Mouse (Mus musculus) mature B cell (primary cell): ENCODE measurements around the gene Tha1.

Experiments used
- in situ Hi-C: fragments of 300-500 bp; cut with MboI; formaldehyde crosslinking; loops from 2 replicates; pipeline ENCODE4 v1.14.3; 2019

Gene Tha1

DNA sequence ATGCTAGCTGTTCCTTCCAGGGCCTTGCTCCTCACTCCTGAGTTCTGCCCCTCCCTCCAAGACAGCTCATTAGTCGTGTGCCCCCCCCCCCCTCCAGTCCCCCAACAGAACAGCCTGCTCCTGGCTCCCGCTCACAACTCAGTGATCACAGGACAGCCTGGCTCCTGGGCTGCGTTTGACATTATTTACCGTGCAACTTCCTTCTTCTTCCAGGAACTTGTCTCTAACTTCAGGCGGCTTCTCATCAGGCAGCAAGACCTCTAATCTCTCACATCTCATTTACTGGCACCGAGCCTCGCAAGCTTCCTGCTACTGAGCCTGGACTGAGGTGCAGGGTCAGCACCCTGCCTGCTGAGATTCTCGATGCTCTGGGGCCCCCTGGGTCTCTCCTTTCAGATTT lies 8.5 kb upstream of the Tha1 start:
- in situ Hi-C loops = no loop called here

DNA sequence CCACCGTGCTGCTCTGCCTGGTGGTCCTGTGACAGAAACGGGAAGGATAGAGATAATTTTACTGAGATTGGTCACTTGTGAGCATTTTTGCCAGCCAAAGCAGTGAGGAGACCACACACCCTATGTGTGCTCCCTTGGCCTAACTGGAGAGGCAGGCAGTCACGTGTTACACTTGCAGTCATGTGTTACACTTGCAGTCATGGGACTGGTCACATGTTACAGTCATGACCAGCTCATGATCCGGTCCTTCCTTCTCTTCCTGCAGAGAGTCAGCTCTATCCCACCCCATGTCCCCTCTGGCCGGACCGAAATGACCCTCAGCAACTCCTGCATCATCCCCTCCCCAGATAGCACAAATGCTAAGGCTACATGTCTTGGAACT lies 7.7 kb upstream of the Tha1 start:
- in situ Hi-C loops = no loop called here

DNA sequence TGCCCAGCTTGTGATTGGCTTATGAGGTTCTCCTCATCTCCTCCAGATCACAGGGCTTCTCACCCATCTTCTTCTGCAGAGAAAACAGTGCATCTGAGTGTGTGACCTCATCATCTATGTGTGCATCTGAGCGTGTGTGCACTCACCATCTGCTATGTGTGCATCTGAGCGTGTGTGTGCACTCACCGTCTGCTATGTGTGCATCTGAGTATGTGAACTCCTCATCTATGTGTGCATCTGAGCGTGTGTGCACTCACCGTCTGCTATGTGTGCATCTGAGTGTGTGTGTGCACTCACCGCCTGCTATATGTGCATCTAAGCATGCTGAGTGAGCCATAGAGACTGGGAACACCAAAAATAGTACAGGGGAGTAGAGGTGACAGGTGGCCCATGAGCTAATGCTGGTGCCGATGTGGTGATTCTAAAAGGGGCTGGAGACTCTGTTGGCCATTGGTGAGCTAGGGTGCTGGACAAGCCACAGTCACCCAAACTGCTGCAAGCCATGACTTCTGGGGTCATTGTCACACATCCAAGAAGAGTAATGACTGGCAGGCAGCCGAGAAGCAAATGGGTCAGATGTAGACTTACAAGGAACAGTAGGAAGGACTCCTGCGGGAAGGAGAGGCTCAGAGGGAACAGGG lies 7.2 kb upstream of the Tha1 start:
- in situ Hi-C loops = no loop called here

DNA sequence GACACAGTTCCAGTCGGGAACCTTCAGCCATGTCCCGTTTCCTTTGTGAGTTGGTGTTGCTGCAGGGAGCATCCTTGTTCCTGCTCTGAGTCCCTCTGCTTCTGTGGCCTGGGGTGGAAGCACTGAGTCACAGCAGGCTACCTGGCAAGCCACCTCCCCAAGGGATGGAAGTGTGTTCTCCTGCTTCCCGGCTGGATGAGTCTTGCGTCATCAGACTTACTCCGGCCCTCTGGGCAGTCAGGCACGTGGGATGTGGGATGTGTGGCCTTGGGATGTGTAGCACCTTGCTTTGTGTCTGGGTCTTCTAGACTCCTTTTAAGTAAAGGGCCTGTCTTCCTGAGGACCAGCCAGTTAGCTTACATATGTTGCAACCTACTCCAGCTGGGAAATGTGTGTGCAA lies 6.4 kb upstream of the Tha1 start:
- in situ Hi-C loops = no loop called here

DNA sequence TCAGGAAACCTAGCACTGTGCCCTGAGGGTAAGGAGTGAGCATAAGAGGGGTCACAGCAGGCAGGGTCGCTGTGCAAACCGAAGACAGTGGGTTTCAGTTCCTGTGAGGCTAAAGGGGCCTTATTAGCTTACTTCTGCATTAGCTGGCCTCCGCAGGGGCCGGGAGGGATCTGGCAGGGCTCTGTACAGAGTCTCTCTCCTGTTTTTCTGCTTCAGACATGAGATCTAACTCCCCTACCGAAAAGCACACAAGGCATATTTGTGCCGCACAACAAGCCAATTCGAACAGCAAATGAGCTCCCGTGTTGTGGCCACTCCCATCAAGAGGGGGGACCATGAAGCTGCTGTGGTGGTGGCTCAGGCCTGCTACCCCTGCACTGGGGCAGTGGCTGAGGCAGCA lies 5.6 kb upstream of the Tha1 start:
- in situ Hi-C loops = no loop called here

DNA sequence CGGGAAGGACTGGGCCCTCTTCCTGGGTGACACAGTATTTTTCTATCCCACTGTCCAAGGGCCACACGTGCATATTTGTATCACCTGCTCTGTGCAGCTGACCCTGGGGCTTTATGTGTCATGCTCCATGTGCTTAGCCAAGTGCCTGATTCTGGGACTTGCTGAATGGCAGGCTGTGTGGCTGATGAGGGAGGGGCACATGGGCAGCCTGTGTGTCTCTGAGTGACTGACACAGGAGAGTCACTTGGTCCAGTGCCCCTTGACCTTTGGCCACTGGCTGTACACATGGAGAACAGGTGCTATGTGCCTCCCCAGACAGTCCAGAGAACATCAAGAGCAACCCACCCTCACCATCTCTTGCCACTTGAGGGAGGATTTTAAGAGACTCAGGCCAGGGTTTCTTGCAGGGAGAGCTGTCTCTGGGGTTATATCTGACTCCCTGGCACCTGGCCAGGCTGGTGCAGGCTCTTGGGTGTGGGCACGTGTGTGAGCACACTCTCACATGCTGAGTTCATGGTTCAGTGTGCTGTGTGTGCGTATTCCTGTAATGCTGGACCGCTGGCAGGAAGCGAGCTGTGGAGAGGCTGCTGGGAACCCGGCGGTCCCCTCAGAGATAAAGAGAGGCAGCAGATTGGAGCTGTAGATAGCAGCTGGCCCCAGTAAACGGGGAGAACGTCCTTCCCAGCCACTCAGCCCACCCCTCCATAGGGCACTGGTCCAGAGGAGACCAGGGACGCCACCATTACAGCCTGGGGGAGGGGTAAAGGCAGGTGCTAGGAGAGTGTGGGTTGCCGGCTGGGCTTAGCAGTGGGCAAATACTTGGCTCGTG lies 4.8 kb upstream of the Tha1 start:
- in situ Hi-C loops = no loop called here

DNA sequence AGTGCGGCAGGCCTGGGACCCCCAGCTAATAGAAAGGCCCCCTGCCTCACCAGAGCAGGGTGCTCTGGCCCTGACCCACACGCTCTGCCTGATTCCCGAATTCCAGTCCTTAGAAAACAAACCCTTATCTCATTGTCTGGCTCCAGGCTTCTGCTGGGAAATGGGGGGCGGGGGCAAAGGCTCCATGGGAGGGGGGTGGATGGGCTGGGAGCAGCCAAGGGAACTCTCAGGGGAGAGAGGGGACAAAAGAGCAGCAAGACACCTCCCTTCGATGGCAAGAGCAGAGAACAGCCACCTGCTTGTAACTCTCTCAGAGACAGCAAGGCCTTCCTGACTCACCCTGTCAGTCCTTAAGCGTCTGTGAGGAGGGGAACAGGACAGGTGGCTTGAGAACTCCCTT lies 2.4 kb upstream of the Tha1 start:
- in situ Hi-C loops = no loop called here

DNA sequence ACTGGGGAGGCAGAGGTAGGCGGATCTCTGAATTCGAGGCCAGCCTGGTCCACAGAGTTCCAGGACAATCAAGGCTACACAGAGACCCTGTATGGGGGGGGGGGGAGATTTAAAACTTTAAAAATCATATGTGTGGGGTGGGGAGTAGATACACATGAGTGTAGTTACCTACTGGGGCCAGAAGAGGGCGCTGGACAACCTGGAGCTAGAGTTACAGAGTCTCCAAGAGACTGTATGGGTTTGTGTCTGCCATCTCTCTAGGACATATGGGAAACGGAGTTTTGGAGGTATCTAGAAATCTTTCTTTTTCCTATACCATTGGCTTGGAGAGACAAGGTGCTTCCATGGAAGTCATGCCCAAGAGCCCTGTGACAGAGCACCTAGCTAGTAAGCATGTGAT lies 1.1 kb upstream of the Tha1 start:
- in situ Hi-C loops = no loop called here

DNA sequence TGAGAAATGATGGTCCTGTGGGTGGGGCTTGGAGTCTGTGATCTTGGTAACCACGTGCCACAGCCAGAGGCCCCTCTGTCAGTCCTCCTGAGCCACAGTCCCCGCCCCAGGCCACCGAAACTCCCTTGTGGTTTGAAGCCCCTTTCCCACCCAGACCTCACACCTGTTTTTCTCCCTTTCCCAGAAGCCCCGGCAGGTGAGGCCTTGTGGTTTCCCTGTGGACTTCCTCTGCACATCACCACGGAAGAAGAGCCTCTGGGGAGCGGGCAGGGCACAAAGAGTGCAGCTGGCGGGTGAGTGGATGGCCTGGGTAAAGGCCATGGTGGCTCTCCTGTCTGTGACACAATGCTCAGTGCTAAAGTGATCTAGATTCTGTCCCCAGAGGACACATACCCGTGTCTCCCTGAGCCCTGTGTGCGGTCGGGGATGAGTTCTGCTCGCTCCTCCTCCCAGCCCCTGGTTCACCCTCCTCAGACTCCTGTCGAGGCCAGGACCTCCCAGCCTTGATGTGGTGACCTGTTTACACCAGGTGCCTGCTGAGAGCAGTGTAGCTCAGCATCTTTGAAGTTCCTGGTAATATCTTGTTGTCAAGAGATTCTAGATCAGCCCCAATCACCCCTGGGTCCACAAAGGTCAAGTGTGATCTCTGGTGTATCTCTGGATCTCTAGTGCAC lies 1.2 kb downstream of the Tha1 start:
- in situ Hi-C loops = no loop called here

DNA sequence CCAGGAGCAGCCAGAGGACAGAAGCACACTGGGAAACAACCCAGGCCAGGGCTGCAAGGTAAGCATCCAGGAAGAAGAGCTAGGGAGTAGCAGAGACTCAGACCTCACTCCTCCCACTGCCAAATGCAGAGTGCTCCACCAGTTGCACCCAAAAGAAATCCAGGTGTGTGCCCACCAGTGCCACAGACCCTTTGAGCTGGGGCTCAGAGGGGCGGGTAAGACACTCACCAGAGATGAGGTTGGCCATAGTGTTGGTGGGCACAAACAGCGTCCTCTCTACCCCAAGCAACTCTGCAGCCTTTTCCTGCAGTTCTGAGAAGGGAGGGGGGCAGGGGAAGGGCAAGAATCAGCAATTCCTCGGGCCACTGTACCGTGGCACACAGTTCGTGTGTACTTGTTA lies 1.9 kb downstream of the Tha1 start:
- in situ Hi-C loops = no loop called here

DNA sequence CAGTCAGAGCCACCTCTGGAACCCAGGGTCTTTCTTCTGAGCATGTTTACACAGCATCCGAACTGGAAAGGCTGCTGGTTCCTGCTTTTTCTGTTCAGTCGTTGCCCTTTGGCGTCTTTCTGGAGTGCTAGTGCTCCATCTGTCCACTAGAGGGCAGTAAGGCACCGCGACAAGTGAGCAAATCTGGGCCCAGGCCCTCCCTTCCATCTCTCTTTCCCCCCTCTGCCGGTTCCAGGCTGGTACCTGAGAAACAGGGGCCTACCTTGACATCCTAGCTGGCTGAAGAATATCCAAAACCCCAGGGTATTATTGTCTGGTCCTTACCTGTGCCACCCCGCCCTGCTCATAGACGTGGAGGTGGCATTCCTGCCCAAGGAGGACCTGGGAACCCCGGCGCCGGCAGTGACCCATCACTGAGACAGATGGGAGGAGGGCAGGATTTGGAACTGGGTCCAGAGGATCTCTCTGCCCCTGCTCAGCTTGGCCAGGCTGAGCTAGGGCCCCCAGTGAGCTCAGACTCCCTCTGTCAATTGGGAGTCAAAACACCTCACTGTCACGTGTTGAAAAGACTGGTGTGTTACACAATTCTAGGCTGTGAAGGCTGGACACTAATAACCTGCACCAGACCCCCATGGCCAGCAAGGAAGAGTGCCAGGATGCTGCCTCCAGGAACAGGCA lies 2.5 kb downstream of the Tha1 start:
- in situ Hi-C loops = no loop called here

DNA sequence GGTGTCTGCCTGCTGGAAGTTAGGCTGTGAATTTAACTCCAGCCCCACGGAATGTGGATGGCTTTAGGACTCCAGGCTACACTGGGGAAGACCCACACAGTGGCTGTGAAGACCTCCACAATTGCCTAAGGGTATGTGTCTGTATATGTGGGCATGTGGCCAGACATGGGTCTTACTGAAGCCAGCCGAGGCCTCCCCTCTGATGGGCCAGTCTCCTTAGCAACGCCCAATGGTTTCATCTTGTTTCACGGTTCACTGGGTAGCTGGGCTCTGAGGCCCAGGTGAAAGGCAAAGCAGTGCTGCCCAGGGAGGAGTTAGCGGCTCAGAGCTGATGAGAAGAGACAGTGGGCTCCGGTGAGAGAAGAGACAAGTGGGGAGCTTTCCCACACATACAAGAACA lies 7.3 kb downstream of the Tha1 start:
- in situ Hi-C loops = no loop called here

DNA sequence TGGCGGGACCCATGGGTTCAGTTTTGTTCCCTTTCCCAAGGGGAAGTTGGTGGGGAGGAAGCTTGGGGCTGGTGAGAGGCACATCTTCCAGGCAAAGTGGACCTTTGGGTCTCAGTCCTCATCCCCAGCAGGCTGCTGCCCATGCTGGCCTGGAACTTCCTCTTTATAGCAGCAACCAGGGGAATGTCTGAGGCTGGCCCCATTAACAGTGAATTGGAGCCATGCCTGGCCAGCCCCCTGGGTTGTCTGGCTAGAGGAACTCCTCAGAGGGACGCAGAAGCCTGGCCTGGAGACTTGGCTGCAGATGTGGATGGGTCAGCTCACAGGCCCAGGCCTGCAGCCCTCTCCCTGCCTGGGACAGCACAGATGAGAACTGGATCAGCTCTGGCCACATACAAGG lies 8.5 kb downstream of the Tha1 start:
- in situ Hi-C loops = no loop called here

DNA sequence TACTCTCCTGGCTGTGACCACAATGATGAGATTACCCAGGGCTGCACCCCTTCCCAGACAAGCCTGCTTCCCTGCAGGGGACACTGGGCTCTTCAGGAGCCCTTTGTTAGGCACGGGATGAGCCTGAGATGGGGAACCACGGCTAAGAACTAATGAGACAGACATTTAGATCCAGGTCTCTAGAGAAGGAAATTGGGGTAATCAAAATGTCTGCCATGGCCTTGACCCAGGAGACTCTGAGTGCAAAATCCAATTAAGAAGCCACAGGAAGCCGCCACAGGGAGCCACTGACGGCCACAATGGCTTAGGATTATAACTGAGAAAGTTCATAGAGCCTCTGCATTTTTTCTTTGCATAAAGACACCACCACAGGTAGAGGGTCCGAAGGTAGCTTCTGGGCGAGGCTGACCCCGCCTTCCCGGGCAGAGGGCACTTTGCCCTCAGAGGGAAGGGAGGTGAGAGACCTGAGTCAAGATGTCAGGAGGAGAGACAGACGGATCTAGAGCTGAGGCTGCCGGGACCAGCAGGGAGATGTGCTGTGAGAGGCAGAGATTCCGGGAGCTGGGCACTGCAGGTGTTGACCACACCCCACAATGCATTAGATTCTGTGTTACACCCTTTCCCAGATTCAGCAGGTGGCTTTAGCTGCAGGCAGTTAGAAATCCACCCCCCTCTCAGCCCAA lies 10.0 kb downstream of the Tha1 start:
- in situ Hi-C loops = no loop called here

DNA sequence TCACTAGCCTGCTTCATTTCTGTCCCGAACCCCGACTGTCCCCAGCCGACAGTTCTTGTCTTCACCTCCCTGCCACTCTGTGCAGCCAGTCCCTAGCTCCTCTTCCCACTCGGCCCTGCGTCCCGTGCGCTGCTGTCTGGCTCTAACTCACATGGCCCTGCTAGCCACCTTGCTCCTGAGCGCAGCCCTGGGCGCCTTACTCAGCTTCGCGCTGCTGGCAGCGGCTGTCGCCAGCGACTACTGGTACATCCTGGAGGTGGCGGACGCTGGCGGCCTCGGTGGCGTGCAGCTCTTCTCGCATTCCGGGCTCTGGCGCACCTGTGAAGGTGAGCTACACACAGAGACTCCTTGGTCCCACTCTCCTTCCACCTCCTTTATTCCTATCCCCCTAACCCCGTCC lies 12.7 kb downstream of the Tha1 start, which contains the start of gene Tmem235:
TSS of gene Tmem235 (plus strand) at position 152 of the 400 bp plus-strand sequence.
- in situ Hi-C loops = no loop called here

DNA sequence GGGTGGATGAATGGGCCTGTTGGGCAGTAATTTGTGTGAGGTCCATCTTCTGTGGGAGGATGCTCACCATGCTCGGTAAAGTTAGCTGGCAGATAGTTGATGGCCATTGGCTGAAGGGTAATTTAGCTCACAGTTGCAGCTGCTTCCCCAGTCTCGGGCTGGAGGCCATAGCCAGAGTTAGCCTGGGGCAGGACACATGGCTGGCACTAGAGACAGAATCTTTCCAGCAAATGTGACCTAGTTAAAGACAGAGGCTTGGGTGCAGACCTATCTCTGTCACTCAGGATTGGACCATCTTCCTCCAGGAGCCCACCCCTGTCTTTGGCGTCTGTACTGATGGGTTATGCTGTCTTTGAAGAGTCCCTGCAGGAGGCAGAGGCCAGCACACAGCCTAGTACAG lies 14.9 kb downstream of the Tha1 start:
- in situ Hi-C loops = no loop called here

DNA sequence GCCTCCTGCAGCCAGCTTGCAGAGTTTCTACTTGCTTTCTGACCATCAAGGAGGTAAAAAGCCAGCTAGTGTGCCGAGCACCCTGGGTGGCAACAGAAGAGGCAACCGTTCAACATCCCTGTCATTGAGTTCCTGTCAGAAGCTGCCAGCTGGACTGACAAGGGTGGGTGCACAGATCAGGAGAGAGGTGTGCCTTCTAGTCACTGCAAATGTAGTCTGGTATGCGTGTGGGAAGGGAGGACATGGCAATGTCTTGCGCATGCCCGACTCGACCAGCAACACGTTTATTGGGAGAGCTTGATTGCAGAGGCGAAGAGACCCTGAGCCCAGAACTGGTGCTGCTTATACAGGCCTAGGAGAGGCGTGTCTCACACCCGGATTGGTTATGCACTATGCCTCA lies 15.8 kb downstream of the Tha1 start:
- in situ Hi-C loops = no loop called here

DNA sequence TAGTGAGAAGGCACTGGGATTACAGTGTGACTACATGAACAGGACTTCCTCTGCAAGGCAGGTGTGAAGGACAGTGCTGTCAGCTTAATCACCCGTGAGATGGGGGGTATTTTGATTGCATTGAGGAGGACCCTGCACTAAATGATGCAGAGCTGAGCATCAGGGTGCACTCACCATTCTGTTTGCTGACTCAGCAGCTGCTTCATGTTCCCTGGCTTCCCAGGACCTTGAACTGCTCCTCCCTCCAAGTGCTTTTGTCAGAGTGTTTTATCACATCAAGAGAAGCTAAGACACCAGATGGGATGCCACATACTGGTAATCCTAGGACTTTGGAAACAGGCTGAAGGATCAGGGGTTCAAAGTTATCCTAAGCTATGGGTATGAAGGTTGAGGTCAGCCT lies 17.3 kb downstream of the Tha1 start:
- in situ Hi-C loops = no loop called here

DNA sequence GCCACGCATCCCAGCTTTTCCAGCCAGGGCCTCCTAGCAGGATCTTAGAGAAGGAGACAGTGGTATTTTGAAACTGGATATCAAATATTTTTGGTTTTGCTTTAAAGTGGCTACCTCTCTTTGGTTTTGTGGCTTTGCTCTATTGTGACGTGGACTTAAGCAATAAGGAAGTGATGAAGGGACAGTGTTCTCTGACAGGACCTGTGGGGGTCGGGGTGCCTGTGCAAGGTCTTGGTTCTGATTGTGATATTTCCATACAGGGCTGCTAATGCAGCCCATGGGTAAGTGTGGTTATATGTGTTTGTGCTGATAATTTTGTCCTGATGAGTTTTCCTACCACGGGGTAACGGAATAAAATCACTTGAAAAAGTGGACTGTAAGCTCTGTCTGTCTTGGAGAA lies 17.9 kb downstream of the Tha1 start:
- in situ Hi-C loops = no loop called here

DNA sequence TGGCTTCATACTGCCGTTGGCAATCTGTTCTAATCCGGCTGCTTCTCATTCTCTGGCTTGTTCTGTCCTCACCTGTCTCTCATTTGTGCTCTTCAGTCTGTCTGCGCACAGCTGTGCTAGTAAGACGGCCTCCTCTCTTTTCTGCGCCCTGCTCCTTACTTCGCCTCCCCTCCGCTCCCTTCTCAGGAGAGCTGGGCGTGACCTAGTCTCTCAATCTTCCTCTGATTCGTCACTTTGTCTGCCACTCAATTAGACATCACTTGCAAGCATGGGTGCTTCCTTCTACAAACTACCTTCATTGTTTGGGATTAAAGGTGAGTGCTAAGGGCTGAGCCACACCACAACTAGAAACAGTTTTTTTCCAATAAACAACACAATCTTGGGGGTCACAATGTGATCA lies 19.0 kb downstream of the Tha1 start:
- in situ Hi-C loops = no loop called here

DNA sequence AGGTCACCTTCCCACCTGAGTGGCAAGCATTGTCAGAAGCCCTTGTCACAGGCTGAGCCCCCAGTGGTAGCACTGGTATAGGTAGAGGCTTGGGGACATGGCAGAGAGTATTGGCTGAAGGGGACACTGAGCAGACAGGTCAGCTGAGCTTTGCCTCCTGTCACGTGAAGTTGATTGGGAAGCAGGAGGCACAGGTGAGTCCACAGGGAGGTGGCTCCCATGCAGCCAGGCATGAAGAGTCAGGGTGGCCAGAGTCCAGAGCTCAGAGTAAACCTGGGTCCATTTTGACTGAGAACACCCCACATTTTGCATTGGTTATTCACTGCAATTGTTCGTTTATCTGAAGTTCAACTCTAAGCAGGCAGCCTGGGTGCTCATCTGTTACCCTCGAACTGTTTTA lies 20.4 kb downstream of the Tha1 start:
- in situ Hi-C loops = no loop called here
